Mouse (Mus musculus) layer of hippocampus, adult 6 months (tissue): ENCODE results near the gene Hddc2. TPM values are rescaled to one million over a fixed set of nuclear protein-coding genes. Genes with fewer than 3 reads are reported as not detected.

Experiments
- long read RNA-seq, 2 experiments: library from polyadenylated mRNA; unstranded; transcript quantifications; one replicate each; pipeline ENCODE4 v2.0.0; 2019 to 2020
- polyA plus RNA-seq: library from polyadenylated mRNA; unstranded; fragments of <200 nt; fragmentation: Nextera tagmentation; gene quantifications from 2 replicates; pipeline ENCODE4 v1.2.3, GENCODE M21; 2021

Gene Hddc2
- 50.6 and 54.8 TPM in 2 replicates for polyA plus RNA-seq
- long read RNA-seq, experiment 1, transcript Hddc2-201 (6 exons, 858 nt), result major isoform, 18 of 23 reads
- long read RNA-seq, experiment 1, partial matches to known transcripts, result 1 of 23 reads
- long read RNA-seq, experiment 1, other reads (novel, unspliced or antisense), result 4 of 23 reads
- long read RNA-seq, experiment 2, transcript Hddc2-201 (6 exons, 858 nt), result major isoform, 5 of 9 reads
- long read RNA-seq, experiment 2, partial matches to known transcripts, result 0 of 9 reads
- long read RNA-seq, experiment 2, other reads (novel, unspliced or antisense), result 3 of 9 reads

DNA sequence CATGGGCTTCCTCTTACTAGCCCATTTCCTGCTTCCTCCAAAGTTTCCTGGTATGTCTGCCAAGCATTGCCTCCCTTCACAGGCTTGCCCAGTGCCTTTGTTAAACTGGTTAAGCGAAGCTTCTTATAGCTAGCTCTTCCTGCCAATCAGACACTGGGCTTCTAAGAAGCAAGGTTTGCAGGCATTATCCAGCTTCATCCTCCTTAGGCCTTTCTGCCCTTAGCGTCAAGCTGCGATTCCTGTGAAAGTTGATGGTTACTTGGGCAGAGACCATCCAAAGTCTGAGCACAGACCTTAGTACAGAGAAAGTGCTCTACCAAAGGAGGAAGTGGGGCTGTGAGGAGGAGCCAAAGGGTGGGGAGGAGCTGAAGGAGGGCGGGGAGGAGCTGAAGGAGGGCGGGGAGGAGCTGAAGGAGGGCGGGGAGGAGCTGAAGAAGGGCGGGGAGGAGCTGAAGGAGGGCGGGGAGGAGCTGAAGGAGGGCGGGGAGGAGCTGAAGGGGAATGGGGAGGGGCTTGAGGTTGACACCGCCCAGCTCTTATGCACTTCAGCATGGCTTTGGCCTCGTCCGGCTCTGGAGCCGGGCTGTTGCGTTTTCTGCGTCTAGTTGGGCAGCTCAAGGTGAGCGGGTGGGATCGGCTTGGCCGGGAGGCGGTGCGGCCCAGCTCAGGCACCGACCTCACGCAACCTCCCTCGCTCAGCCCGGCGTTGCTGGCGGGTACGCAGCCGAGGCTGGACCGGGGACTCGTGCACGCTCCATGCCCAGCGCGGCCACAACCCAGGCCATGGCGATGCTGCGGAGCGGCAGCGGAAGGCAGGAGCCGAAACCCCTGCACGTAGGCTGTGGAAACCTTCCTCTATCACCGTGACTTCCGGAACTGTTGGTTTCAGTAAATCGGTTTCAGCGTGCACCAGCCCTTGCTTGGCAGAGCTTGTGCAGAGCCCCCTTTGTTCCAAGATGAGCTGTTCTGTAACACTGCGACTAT lies at the start of gene Hddc2:
Hddc2 (plus strand) TSS at position 519 of the 984 bp plus-strand sequence.

Other genes starting within 250 kb of the Hddc2 start
- gene Tpd52l1, start 132.6 kb downstream of the Hddc2 start, polyA plus RNA-seq, result 104 and 105 TPM in 2 replicates